Mouse (Mus musculus): ENCODE results near the gene Cdcp2. TPM values are rescaled to one million over a fixed set of nuclear protein-coding genes. Genes with fewer than 3 reads are reported as not detected.

Gene Cdcp2
- polyA plus RNA-seq (2014; fragmentation: Nextera tagmentation; extraction: Ambion mirVana): not detected in 2 replicates

GRCm38 (mm10) chr4:107096841-107097373, at the start of gene Cdcp2:
Gene Cdcp2, plus strand, starts transcription at chr4:107096891.
- no peak for ATAC-seq (replicated peaks; ENCODE audit: insufficient number of reproducible peaks, low FRiP score, low TSS enrichment)
- 45% methylated on average over 16 of the region's 16 CpGs for WGBS (ENCODE audit: insufficient replicate concordance)

GRCm38 (mm10) chr4:107047806-107048205, 48.9 kb upstream of the Cdcp2 start:
- Histone ChIP-seq H3K4me1 (ENCODE audit: control insufficient read depth, insufficient read depth, low read length) (no peaks in the 10 kb centered on the region), H3K36me3 (ENCODE audit: control insufficient read depth, insufficient read depth, low read length) (peaks cover 20% of the 10 kb centered on the region), H3K27ac (ENCODE audit: low read depth, low read length) (no peak overlapping the region), H3K4me3 (ENCODE audit: low read depth, low read length) (no peak overlapping the region), H3K9me3 (replicated peaks; ENCODE audit: control insufficient read depth, low read length) (no peaks in the 10 kb centered on the region), H3K4me2 (no peak overlapping the region), H3K27me3 (ENCODE audit: control insufficient read depth, insufficient read depth, low read length) (no peaks in the 10 kb centered on the region), H3K9ac (ENCODE audit: low read depth, low read length) (no peak overlapping the region)
- no peak for ATAC-seq (replicated peaks; ENCODE audit: insufficient number of reproducible peaks, low FRiP score, low TSS enrichment)
- 91% methylated on average over 5 of the region's 5 CpGs for WGBS (ENCODE audit: insufficient replicate concordance)

More at GRCm38 (mm10) chr4:107096841-107097373, at the start of gene Cdcp2:
- Histone ChIP-seq H3K9ac (ENCODE audit: low read depth, low read length) (no peak within 1 kb of the TSS), H3K9me3 (replicated peaks; ENCODE audit: control insufficient read depth, low read length) (no peaks in the 10 kb centered on the region), H3K36me3 (ENCODE audit: control insufficient read depth, insufficient read depth, low read length) (no peaks in the 10 kb centered on the region), H3K27me3 (ENCODE audit: control insufficient read depth, insufficient read depth, low read length) (no peaks in the 10 kb centered on the region), H3K27ac (ENCODE audit: low read depth, low read length) (no peak within 1 kb of the TSS), H3K4me2 (no peak within 1 kb of the TSS), H3K4me1 (ENCODE audit: control insufficient read depth, insufficient read depth, low read length) (0 out of 2 replicates have a peak, but pooled peaks cover 6% of the 10 kb centered on the region), H3K4me3 (ENCODE audit: low read depth, low read length) (no peak within 1 kb of the TSS)

GRCm38 (mm10) chr4:107048568-107049162, 48.0 kb upstream of the Cdcp2 start:
- ATAC-seq (replicated peaks; ENCODE audit: insufficient number of reproducible peaks, low FRiP score, low TSS enrichment): no peak
- no peaks in the 10 kb centered on the region for H3K4me1 ChIP-seq (ENCODE audit: control insufficient read depth, insufficient read depth, low read length)
- H3K9me3 ChIP-seq (replicated peaks; ENCODE audit: control insufficient read depth, low read length): no peaks in the 10 kb centered on the region
- no peak overlapping the region for H3K9ac ChIP-seq (ENCODE audit: low read depth, low read length)
- H3K27me3 ChIP-seq (ENCODE audit: control insufficient read depth, insufficient read depth, low read length): no peaks in the 10 kb centered on the region
- no peak overlapping the region for H3K4me3 ChIP-seq (ENCODE audit: low read depth, low read length)
- H3K36me3 ChIP-seq (ENCODE audit: control insufficient read depth, insufficient read depth, low read length): peaks cover 18% of the 10 kb centered on the region
- H3K4me2 ChIP-seq: no peak overlapping the region
- WGBS (ENCODE audit: insufficient replicate concordance): 93% methylated on average over 11 of the region's 11 CpGs
- H3K27ac ChIP-seq (ENCODE audit: low read depth, low read length): no peak overlapping the region

GRCm38 (mm10) chr4:107051889-107052288, 44.8 kb upstream of the Cdcp2 start:
- H3K36me3 ChIP-seq (ENCODE audit: control insufficient read depth, insufficient read depth, low read length): peaks cover 15% of the 10 kb centered on the region
- no peak overlapping the region for H3K4me2 ChIP-seq
- H3K4me3 ChIP-seq (ENCODE audit: low read depth, low read length): no peak overlapping the region
- no peak overlapping the region for H3K27ac ChIP-seq (ENCODE audit: low read depth, low read length)
- H3K4me1 ChIP-seq (ENCODE audit: control insufficient read depth, insufficient read depth, low read length): no peaks in the 10 kb centered on the region
- H3K9ac ChIP-seq (ENCODE audit: low read depth, low read length): no peak overlapping the region
- H3K9me3 ChIP-seq (replicated peaks; ENCODE audit: control insufficient read depth, low read length): no peaks in the 10 kb centered on the region
- no peaks in the 10 kb centered on the region for H3K27me3 ChIP-seq (ENCODE audit: control insufficient read depth, insufficient read depth, low read length)
- WGBS (ENCODE audit: insufficient replicate concordance): 41% methylated on average over 4 of the region's 4 CpGs
- ATAC-seq (replicated peaks; ENCODE audit: insufficient number of reproducible peaks, low FRiP score, low TSS enrichment): no peak

GRCm38 (mm10) chr4:107052962-107053553, 43.6 kb upstream of the Cdcp2 start:
- Histone ChIP-seq H3K4me2 (no peak overlapping the region), H3K9me3 (replicated peaks; ENCODE audit: control insufficient read depth, low read length) (no peaks in the 10 kb centered on the region), H3K4me3 (ENCODE audit: low read depth, low read length) (no peak overlapping the region), H3K27me3 (ENCODE audit: control insufficient read depth, insufficient read depth, low read length) (no peaks in the 10 kb centered on the region), H3K4me1 (ENCODE audit: control insufficient read depth, insufficient read depth, low read length) (no peaks in the 10 kb centered on the region), H3K36me3 (ENCODE audit: control insufficient read depth, insufficient read depth, low read length) (peaks cover 16% of the 10 kb centered on the region), H3K9ac (ENCODE audit: low read depth, low read length) (no peak overlapping the region), H3K27ac (ENCODE audit: low read depth, low read length) (no peak overlapping the region)
- ATAC-seq (replicated peaks; ENCODE audit: insufficient number of reproducible peaks, low FRiP score, low TSS enrichment): no peak
- WGBS (ENCODE audit: insufficient replicate concordance): 40% methylated on average over 5 of the region's 5 CpGs

- WGBS (ENCODE audit: insufficient replicate concordance): 70% methylated on average over 3 of the region's 3 CpGs
- H3K4me1 ChIP-seq (ENCODE audit: control insufficient read depth, insufficient read depth, low read length): no peaks in the 10 kb centered on the region
- no peak overlapping the region for H3K9ac ChIP-seq (ENCODE audit: low read depth, low read length)
- H3K4me2 ChIP-seq: no peak overlapping the region
- peak overlapping the region; percentile 54; the same call in 1 of the 2 replicates for H3K27ac ChIP-seq (ENCODE audit: low read depth, low read length)
- H3K9me3 ChIP-seq (replicated peaks; ENCODE audit: control insufficient read depth, low read length): no peaks in the 10 kb centered on the region
- peaks cover 24% of the 10 kb centered on the region for H3K36me3 ChIP-seq (ENCODE audit: control insufficient read depth, insufficient read depth, low read length)
- no peak overlapping the region for H3K4me3 ChIP-seq (ENCODE audit: low read depth, low read length)
- H3K27me3 ChIP-seq (ENCODE audit: control insufficient read depth, insufficient read depth, low read length): no peaks in the 10 kb centered on the region
- ATAC-seq (replicated peaks; ENCODE audit: insufficient number of reproducible peaks, low FRiP score, low TSS enrichment): no peak
Measured at GRCm38 (mm10) chr4:107056088-107056487, 40.6 kb upstream of the Cdcp2 start.

- Histone ChIP-seq H3K27me3 (ENCODE audit: control insufficient read depth, insufficient read depth, low read length) (no peaks in the 10 kb centered on the region), H3K4me3 (ENCODE audit: low read depth, low read length) (no peak overlapping the region), H3K4me2 (no peak overlapping the region), H3K9ac (ENCODE audit: low read depth, low read length) (no peak overlapping the region), H3K4me1 (ENCODE audit: control insufficient read depth, insufficient read depth, low read length) (no peaks in the 10 kb centered on the region), H3K27ac (ENCODE audit: low read depth, low read length) (no peak overlapping the region), H3K36me3 (ENCODE audit: control insufficient read depth, insufficient read depth, low read length) (peaks cover 37% of the 10 kb centered on the region), H3K9me3 (replicated peaks; ENCODE audit: control insufficient read depth, low read length) (no peaks in the 10 kb centered on the region)
- ATAC-seq (replicated peaks; ENCODE audit: insufficient number of reproducible peaks, low FRiP score, low TSS enrichment): no peak
- WGBS (ENCODE audit: insufficient replicate concordance): 84% methylated on average over 5 of the region's 5 CpGs
Measured at GRCm38 (mm10) chr4:107058346-107058745, 38.3 kb upstream of the Cdcp2 start.

- no peak overlapping the region for H3K4me2 ChIP-seq
- no peak overlapping the region for H3K9ac ChIP-seq (ENCODE audit: low read depth, low read length)
- WGBS (ENCODE audit: insufficient replicate concordance): 77% methylated on average over 6 of the region's 6 CpGs
- no peaks in the 10 kb centered on the region for H3K9me3 ChIP-seq (replicated peaks; ENCODE audit: control insufficient read depth, low read length)
- no peaks in the 10 kb centered on the region for H3K4me1 ChIP-seq (ENCODE audit: control insufficient read depth, insufficient read depth, low read length)
- H3K27me3 ChIP-seq (ENCODE audit: control insufficient read depth, insufficient read depth, low read length): no peaks in the 10 kb centered on the region
- no peak overlapping the region for H3K4me3 ChIP-seq (ENCODE audit: low read depth, low read length)
- H3K27ac ChIP-seq (ENCODE audit: low read depth, low read length): no peak overlapping the region
- peaks cover 39% of the 10 kb centered on the region for H3K36me3 ChIP-seq (ENCODE audit: control insufficient read depth, insufficient read depth, low read length)
- no peak for ATAC-seq (replicated peaks; ENCODE audit: insufficient number of reproducible peaks, low FRiP score, low TSS enrichment)
Measured at GRCm38 (mm10) chr4:107058781-107059180, 37.9 kb upstream of the Cdcp2 start.

Measured in heart, embryonic 11.5 days (tissue).